Mouse (Mus musculus) urinary bladder, adult 2 months (tissue): Measurements from ENCODE around the gene 4933430I17Rik. TPM values are rescaled to one million over a fixed set of nuclear protein-coding genes. Genes with fewer than 3 reads are reported as not detected.
"Not testable (repeated sequence)": the region's sequence is repeated elsewhere in the genome, so short reads cannot be mapped to it uniquely, and the experiment has no call there.

Experiments
- DNase-seq: peaks from one replicate; pipeline ENCODE4 v3.0.0; 2022; ENCODE audit warnings: low spot score
- polyA plus RNA-seq: library from polyadenylated mRNA; depleted of rRNA; stranded (reverse); fragments of >200 nt; gene quantifications from 2 replicates; pipeline ENCODE4 v1.2.3, GENCODE M21; 2012

4933430I17Rik gene
- polyA plus RNA-seq, 1 experiment, result 0.21 TPM

DNA sequence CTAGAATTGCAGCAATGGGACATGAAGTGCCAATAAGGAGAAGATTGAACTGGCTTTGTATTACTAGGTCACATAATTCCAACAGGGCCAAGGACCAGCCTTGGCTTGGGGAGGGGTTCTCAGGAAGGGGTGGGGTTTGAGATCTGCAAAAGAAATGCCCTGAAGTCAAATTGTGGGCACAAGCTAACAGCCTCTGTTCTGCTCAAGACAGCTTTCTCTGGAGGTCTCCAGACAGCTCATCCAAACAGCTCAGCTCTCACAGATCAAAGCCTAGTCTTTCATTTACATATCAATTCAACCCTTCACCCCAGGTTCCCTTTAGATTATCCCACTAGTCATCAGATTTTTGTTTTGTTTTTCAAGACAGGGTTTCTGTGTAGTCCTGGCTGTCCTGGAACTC lies 19.6 kb downstream of the 4933430I17Rik start:
- no peak for DNase-seq

DNA sequence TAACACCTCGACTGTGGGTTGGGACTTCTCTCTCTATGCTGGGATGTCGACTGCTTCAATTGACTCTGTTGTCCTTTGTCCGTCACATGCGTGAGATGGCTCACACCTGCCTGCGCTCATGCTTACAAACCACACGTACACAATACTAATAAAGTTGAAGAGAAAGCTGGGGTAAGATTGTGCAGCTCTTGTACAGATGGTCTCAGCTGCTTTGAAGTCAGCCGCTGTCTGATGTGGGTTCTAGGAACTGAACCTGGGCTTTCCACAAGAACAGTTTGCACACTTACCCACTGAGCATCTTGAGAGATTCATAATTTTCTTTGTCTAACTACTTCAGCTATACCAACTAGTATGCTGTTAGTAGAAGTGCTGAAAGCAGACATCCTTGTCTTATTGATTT lies 26.8 kb downstream of the 4933430I17Rik start:
- DNase-seq, result no peak

DNA sequence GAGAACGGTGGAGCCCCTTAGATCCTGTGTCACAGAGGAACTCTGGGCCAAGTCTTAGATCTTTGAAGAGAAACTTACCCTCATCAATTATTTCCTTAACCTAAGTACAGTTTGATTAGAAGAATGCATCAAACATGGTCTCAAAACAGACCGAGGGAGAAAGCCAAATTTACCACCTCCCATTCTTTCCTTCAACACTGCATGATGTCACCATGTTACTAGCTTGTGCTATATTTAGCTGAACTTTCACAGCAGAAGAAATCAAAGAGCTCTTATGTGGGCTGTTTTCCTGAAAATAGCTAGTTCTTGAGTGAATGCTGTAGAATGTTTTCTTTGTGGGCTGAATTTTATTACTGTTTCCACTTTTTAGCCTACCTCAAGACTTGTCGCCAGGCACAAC lies 32.3 kb downstream of the 4933430I17Rik start:
- no peak for DNase-seq

DNA sequence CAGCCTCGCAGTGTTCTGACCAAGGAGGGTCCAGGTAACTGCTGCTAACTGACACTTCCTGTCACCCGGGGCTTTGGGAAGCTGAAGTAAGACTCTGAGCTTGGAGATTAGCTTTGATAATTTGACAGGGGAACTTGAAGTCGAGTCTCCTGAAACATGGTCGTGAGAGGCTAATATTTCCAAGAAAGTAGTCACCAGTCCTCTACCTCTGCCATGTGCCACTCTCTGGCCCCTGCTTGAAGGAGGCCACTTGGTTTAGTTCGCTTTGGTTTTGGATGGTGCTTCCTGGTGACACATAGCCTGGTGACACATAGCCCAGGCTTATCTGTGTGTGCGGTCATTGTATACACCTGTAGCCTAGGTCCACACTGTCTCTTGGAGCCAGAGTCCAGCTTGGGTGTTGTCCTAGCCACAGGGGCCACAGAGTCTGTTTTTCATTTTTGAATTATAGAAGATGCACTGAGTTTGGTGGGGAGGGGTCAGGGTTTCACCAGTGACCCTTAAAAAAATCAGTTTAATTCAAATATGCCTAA lies 34.7 kb downstream of the 4933430I17Rik start, which contains the start of gene Rgs3:
Gene Rgs3, plus strand, starts transcription at position 51 of the 533 bp plus-strand sequence.
- no peak for DNase-seq

DNA sequence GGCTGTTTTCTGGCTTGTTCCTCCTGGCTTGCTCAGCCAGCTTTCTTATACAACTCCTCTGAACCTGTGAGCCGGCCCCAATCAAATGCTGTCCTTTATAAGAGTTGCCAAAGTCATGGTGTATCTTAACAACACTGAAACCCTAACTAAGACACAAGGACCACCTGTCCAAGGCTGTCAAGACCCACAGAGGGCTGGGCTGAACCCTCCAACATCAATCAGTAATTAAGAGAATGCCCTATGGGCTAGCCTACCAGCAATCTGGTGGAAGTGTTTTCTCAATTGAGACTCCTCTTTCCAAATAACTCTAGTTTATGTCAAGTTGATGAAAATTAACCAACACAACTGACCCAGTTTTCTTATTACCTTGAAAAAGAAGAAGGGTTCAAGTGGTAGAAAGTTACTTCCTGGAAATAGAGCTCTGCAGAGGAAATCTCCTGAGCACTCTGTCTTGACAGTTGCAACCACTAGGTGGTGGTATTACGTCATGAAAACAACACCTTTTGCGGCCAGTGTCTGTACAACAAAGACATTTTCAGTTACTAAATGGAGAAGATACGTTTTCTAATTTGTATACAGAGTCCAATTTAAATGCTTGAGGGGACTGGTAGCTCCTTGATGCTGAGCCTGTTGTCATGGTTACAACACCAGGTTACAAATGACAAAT lies 35.9 kb downstream of the 4933430I17Rik start:
- DNase-seq, result no peak

DNA sequence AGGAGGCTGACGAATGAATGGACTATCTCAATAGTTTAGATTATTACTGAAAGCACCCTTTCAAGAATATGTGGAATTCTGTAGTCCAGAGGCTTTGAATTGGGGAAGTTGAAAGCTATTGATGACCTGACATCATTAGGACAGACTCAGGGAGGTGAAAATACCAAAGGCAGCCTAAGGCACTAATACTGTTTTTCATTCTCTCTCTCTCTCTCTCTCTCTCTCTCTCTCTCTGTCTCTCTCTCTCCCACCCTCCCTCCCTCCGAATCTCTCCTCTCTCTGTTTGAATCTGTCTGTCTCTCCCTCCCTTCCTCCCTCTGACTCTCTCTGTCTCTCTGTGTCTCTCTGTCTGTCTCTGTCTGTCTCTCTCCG lies 36.4 kb downstream of the 4933430I17Rik start:
- no peak for DNase-seq

DNA sequence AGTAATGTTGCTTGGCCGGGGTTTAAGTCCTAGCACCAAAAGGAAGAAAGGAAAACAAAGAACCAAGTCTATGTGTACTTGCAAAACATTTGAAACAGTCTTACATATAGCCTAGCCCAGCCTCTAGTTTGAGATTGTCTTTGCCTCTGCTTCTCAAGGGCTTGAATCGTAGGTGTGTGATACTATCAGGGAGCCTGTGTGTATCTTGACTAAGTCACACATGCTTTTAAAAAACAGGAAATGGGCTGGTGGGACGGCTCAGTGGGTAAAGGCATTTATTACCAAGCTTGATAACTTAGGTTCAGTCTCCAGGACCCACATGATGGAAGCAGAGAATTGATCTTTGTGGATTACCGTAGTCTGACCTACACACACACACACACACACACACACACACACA lies 36.8 kb downstream of the 4933430I17Rik start:
- no peak for DNase-seq

DNA sequence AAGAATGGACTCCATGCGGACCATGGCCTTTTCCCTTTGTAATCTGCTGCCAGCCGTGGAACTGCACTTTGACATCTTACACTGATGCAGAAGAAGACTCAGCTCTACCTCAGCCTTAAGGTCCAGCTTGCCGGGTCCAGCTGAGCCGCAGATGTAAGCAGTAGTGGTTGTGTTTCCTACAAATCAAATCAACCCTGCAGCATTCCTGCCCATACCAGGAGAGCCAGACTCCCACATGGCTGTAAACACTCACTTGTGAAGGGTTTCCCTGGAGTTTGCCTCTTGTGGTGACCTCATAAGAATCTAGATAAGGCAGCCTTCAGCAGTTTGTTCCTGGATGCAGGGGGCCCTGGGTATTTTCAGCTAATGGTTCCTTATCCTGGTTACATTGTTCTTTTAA lies 41.4 kb downstream of the 4933430I17Rik start:
- no peak for DNase-seq

DNA sequence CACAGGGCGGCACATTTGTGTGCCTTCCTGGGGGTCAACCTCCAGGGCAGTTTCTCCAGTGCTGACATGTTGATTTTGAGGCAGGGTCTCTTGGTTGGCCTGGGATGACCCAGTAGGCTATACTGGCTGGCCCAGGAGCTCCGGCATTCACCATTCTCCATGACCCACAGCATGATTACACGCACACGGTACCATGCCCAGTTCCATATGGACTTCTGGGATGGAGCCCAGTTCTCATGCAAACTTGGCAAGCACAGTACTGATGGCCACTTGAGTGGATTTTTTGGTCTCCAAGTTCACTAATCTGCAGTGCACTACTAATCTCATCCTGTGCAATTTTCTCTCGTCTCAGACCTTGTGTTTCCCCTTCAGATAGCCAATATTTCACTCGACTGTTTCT lies 42.5 kb downstream of the 4933430I17Rik start:
- no peak for DNase-seq

DNA sequence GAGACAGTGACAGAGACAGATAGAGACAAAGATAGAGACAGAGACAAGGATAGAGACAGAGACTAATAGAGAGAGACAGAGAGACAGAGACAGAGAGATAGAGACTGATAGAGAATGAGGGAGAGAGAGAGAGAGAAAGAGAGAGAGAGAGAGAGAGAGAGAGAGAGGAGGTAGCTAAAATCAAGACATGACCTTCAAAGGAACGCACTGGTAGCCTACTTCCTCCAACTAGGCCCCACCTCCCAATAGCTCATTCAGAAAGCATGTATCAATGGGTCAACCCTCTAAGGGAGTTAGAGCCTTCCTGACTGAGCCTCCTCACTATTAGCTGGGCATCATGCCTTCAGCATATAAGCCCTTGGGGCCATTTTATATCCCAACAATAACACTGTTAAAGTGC lies 43.2 kb downstream of the 4933430I17Rik start:
- no peak for DNase-seq

DNA sequence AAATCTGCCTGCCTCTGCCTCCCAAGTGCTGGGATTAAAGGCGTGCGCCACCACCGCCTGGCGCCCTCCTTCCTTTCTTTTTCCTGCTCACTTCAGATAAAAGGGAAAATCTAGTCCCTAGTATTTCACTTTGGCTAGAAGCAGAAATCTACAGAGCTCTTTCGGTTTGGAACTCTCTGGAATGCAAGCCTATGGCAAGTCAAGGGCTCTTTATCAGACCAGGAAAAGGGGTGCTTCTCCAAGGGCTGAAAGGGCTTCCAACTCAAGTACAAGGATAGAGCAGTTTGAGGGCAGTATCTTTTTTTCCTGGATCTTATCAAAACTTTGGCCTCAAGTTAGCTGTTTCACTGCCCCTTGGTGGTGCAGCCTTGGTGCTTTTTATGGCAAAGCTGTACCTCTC lies 44.4 kb downstream of the 4933430I17Rik start:
- DNase-seq, result no peak

DNA sequence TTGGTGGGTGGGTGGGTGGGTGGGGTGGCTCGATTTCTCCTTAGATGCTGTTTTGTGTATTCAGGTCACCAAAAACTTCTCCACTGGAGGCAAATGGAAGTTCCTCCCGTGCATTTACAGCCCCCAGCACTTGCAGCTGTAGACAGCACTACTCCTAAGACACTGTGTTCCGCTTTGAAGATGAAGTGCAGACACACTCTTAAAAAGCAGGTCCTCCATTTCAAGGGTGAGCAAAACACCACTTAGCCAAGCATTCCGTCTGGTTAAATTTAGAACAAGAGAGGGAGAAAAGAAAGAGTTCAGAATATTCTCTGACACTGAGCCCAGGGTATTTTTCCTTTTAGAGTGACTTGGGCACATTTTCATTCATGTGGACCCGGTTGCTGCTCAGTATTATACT lies 44.9 kb downstream of the 4933430I17Rik start:
- no peak for DNase-seq

DNA sequence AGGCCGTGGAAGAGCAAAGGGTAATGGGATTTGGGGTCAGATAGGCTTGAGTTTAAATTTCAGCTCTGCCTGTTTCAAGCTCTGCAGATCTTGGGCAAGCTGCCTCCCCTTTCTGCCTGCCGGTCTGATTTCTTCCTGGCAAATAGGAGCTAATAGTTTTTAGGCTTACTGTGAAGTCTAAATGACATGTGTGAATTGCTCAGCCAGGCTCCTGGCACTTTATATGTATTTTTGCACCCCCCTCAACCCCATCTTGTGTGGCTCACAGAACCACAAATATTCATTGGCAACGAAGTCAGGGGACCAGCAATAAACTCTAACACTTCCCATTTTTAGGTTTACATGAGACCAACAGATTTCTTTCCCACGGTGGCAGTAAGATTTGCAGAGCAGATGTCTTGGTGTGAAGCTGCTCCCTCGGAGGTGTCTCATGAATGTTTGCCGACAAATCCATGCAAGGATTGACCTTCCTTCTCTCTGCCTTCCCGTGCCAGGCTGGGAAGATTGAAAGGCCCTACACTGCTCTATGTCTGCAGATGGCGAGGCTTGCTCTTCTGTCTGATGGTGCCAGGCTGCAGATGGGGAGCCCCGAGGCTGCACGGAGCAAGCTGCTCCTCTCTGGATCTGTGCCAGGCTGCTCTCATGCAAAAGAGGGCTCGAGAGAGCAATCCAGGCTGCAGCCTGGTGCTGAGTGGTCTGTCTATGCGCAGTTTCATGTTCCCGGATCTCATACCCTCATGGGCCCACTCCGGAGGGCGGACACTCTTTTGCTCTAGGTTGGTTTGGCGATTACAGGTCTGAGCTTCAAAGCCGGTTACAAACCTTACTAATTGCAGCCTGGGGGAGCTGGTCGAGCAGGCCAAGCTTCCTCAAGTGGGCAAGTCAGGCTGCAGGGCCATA lies 57.4 kb downstream of the 4933430I17Rik start:
- no peak for DNase-seq

DNA sequence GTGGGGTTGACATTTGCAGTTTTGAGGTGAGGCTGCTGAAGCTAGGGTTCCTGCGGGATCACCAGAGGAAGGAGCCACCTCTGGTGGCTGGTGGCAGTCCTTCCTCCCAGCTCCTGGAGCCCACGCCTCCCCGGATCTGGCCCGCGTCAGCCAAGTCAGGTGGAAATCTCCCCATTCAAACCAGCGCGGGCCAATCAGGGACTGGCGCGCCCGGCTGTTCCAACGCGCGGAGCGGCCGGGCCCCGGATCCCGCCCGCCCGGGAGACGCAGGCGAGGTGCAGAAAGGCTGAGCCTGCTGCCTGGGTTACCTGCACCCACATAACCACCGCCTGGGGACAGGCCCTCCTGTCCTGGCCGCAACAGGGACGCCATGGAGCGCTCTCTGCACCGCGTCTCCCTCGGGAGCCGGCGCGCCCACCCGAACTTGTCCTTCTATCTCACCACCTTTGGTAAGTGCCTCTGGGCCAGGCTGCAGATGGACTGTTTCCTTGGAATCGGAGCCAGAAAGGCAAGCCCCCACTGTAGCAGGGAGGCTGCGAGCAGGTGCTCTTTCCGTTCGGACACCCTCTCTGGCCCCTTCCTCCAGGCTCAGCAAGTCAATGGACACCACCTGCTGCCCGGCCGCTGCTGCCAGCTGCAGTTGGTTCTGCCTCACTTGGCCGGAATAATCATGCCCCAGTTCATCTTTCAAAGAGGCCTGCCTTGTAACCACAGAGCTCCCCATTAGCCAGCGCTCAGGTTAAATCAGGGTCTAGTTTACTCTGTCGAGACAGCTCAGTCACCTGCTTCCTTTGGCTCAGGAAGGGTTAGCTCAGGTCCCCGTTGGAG lies 58.3 kb downstream of the 4933430I17Rik start:
- DNase-seq, result peak; percentile 36

DNA sequence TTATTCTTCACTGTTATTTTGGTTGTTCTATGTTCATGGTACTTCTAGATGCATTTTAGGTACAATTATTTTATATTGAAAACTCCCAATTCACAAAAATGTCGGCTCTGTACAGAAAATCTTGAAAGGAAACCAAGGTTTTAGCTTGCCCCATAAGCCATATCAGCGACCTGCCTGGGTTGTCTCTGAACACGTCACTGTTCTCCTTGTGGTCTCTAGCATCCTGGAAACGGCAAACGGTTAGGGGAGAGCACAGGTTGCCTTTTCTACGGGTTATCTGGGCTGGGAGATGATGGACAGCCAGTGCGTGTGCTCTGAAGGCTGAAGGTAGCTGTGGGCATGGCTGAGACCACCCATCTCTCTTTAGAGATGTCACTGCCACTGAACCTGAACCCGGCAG lies 61.9 kb downstream of the 4933430I17Rik start:
- no peak for DNase-seq

DNA sequence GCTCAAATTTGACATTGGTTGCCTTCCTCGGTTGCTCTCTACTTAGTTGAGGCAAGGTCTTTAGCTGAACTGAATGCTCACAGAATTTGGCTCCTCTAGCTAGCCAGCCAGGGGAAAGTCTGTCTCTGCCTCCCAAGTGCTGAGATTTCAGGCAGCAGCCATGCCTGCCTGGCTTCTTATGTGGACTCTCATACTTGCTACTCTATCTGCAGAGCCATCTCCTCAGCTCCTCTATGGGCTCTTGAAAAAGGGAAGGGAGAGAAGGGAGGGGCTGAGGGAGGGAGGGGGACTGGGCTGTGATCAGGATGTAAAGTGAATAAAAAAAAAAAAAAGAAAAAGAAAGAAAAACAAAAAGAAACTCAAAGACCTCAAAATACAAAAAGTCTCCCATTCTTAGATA lies 65.7 kb downstream of the 4933430I17Rik start:
- no peak for DNase-seq

DNA sequence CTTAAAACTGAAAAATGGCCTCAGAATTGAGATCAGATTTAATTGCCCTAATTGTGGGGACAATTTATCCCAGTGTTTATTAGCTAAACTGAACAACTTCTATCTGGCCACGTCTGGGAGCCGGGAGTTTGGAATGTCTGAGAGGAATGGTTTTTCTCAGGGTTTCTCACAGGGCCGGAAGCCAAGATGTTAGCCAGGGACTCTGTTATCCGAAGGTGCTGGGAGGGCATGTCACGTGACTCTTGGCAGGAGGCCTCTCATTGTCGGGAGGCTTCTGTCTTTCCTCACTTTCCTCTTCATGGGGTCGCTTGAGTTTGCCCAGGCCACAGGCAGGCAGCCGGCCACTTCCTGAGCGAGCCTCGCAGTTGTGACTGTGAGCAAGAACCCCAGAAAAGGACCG lies 66.2 kb downstream of the 4933430I17Rik start:
- DNase-seq, result no peak

DNA sequence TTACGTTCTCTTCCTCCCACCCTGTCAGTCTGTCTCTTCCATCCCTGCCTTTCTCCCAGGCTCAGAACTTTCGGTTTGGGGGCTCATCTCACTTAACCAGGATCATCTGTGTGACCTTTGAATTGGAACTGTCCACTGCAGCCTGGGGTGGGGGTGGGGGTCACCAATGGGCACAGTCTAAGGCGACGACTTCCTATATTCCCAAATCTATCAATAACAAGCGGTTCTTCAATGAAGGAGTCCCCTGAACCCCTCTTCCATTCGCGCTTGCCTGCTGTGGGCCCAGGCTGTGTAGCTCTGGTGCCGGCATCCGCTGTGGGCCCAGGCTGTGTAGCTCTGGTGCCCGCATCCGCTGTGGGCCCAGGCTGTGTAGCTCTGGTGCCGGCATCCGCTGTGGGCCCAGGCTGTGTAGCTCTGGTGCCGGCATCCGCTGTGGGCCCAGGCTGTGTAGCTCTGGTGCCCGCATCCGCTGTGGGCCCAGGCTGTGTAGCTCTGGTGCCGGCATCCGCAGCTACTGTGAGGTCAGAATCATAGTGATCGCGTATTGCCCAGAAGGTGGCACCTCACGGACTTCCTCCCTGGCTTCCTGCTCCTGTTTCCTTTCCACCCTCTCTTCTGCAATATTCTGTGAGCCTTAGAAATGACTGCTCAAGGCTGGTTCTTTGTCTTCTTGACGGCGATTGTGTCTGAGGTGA lies 68.5 kb downstream of the 4933430I17Rik start:
- not testable (repeated sequence) for DNase-seq

DNA sequence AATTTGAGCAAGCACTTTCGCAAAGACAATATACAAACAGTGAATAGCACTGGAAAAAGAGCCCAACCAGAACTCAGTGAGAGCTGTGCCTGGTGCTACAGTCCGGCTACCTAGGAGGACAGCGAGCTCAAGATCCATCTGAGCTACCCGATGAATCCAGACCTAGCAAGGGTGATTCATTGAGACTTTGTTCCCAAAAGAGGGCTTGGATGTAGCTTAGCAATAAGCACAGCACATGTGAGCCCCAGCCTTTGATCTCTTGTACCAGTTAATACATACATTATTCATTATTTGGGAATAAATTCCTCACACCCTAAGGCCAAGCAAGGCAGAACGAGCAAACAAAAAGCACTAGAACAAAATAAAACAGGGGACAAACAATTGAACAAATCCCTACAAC lies 69.3 kb downstream of the 4933430I17Rik start:
- no peak for DNase-seq

DNA sequence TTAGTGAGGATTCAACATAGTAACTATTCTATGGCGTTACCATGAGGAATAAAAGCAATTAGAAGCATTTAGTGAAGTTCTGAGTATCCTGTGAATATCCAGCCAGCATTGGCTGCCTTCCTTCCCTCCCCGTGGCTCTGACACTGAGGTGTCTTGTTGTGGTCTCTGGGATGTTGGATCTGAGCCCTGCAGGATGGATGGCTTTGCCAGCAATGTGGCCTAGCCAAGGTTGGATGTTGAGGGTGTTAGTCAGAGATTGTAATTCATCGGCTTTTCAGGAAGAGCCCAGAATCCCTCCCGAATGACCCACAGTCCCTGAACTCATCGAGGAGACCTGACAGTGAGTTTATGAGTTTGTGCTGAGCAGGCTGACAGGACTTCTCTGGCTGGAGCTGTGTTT lies 70.9 kb downstream of the 4933430I17Rik start:
- no peak for DNase-seq
